Mouse (Mus musculus) embryonic facial prominence, embryonic 10.5 days (tissue): ENCODE measurements around the gene Ffar3. TPM values are rescaled to one million over a fixed set of nuclear protein-coding genes. Genes with fewer than 3 reads are reported as not detected.

Source experiments
- DNase-seq: peaks from one replicate; pipeline ENCODE4 v3.0.0-alpha.2; 2017; ENCODE audit warnings: low spot score
- H3K27ac ChIP-seq: fragments of 300-500 bp; sonication (generic); replicated peaks from 2 replicates; pipeline ENCODE4 v1.5.1; 2016; ENCODE audit warnings: mild to moderate bottlenecking
- H3K27me3 ChIP-seq: fragments of 300-500 bp; sonication (generic); replicated peaks from 2 replicates; pipeline ENCODE4 v1.6.1; 2016; ENCODE audit warnings: low read depth, mild to moderate bottlenecking; ENCODE audit not compliant: poor library complexity, severe bottlenecking
- H3K36me3 ChIP-seq: fragments of 300-500 bp; sonication (generic); replicated peaks from 2 replicates; pipeline ENCODE4 v1.6.1; 2016; ENCODE audit warnings: mild to moderate bottlenecking, moderate library complexity
- H3K4me1 ChIP-seq: fragments of 300-500 bp; sonication (generic); 2 replicates; pipeline ENCODE4 v1.6.1; 2016
- H3K4me3 ChIP-seq: fragments of 300-500 bp; sonication (generic); 2 replicates; pipeline ENCODE4 v1.5.1; 2016; ENCODE audit warnings: mild to moderate bottlenecking, moderate library complexity
- H3K9me3 ChIP-seq: fragments of 300-500 bp; sonication (generic); 2 replicates; pipeline ENCODE4 v1.6.1; 2016; ENCODE audit warnings: mild to moderate bottlenecking
- WGBS: fragments of 180-500 bp; shearing (Covaris S2); methylation state at CpG from one replicate; pipeline ENCODE4 v1.1.7; 2016; 5-methylcytosine and 5-hydroxymethylcytosine counted together
- polyA plus RNA-seq: library from polyadenylated mRNA; unstranded; fragments of >200 nt; fragmentation: Nextera tagmentation; extraction: Ambion mirVana; gene quantifications from 2 replicates; pipeline ENCODE4 v1.2.1, GENCODE M21; 2016

Ffar3 gene
- polyA plus RNA-seq, 1 experiment from 2014 or later: not detected

- Histone ChIP-seq H3K4me1 (no peaks in the 10 kb centered on the region), H3K27ac (no peak overlapping the region), H3K4me3 (peak overlapping the region; percentile 29; the same call in 1 of the 2 replicates), H3K36me3 (no peaks in the 10 kb centered on the region), H3K9me3 (no peaks in the 10 kb centered on the region), H3K27me3 (peaks cover 7% of the 10 kb centered on the region; the same call in 1 of the 2 replicates)
- 28% methylated on average over 15 of the region's 15 CpGs for WGBS
- peak; percentile 75 for DNase-seq
These were observed 17.1 kb upstream of the Ffar3 start for GRCm38 (mm10) chr7:30873083-30873482.

GRCm38 (mm10) chr7:30863386-30863785 is 7.4 kb upstream of the Ffar3 start:
- Histone ChIP-seq H3K27ac (no peak overlapping the region), H3K4me3 (no peak overlapping the region), H3K4me1 (peaks cover 18% of the 10 kb centered on the region), H3K27me3 (peaks cover 10% of the 10 kb centered on the region), H3K36me3 (no peaks in the 10 kb centered on the region), H3K9me3 (no peaks in the 10 kb centered on the region; the same call in 1 of the 2 replicates)
- no peak for DNase-seq
- WGBS: 83% methylated on average over 8 of the region's 8 CpGs

- Histone ChIP-seq H3K27me3 (peaks cover 10% of the 10 kb centered on the region), H3K4me1 (peaks cover 9% of the 10 kb centered on the region; the same call in 1 of the 2 replicates), H3K4me3 (no peak within 1 kb of the TSS), H3K36me3 (no peaks in the 10 kb centered on the region), H3K27ac (no peak within 1 kb of the TSS; the same call in 1 of the 2 replicates), H3K9me3 (no peaks in the 10 kb centered on the region; the same call in 1 of the 2 replicates)
- 87% methylated on average over 12 of the region's 12 CpGs for WGBS
- DNase-seq: no peak
These were observed 5.5 kb upstream of the Ffar3 start, which contains the start of gene Ffar1 for GRCm38 (mm10) chr7:30861464-30861863. TSS of gene Ffar1 (minus strand) at chr7:30861564.

GRCm38 (mm10) chr7:30859635-30860402 is 3.8 kb upstream of the Ffar3 start:
- WGBS: 9% methylated on average over 16 of the region's 16 CpGs
- H3K4me3 ChIP-seq: peak overlapping the region; percentile 46
- no peaks in the 10 kb centered on the region; the same call in 1 of the 2 replicates for H3K9me3 ChIP-seq
- 0 out of 2 replicates have a peak overlapping the region, but pooled peaks have one; percentile 31 for H3K27ac ChIP-seq
- no peaks in the 10 kb centered on the region for H3K36me3 ChIP-seq
- peaks cover 22% of the 10 kb centered on the region for H3K27me3 ChIP-seq
- DNase-seq: peak; percentile 81
- peaks cover 9% of the 10 kb centered on the region; the same call in 1 of the 2 replicates for H3K4me1 ChIP-seq

GRCm38 (mm10) chr7:30859290-30859634 is 3.3 kb upstream of the Ffar3 start:
- Histone ChIP-seq H3K27me3 (peaks cover 26% of the 10 kb centered on the region), H3K36me3 (no peaks in the 10 kb centered on the region), H3K27ac (no peak overlapping the region), H3K4me3 (no peak overlapping the region), H3K4me1 (peaks cover 9% of the 10 kb centered on the region; the same call in 1 of the 2 replicates), H3K9me3 (no peaks in the 10 kb centered on the region; the same call in 1 of the 2 replicates)
- DNase-seq: peak; percentile 81

GRCm38 (mm10) chr7:30857746-30858145 is 1.8 kb upstream of the Ffar3 start:
- no peaks in the 10 kb centered on the region for H3K36me3 ChIP-seq
- H3K4me3 ChIP-seq: no peak overlapping the region
- no peak for DNase-seq
- H3K9me3 ChIP-seq: no peaks in the 10 kb centered on the region; the same call in 1 of the 2 replicates
- no peak overlapping the region for H3K27ac ChIP-seq
- WGBS: 74% methylated on average over 1 of the region's 1 CpGs
- peaks cover 26% of the 10 kb centered on the region for H3K27me3 ChIP-seq
- peaks cover 9% of the 10 kb centered on the region; the same call in 1 of the 2 replicates for H3K4me1 ChIP-seq

- H3K9me3 ChIP-seq: no peaks in the 10 kb centered on the region
- no peak overlapping the region for H3K27ac ChIP-seq
- H3K4me1 ChIP-seq: 0 out of 2 replicates have a peak, but pooled peaks cover 2% of the 10 kb centered on the region
- WGBS: 80% methylated on average over 1 of the region's 1 CpGs
- DNase-seq: no peak
- no peak overlapping the region for H3K4me3 ChIP-seq
- no peaks in the 10 kb centered on the region for H3K36me3 ChIP-seq
- H3K27me3 ChIP-seq: peaks cover 16% of the 10 kb centered on the region; the same call in 1 of the 2 replicates
These were observed 4.6 kb downstream of the Ffar3 start for GRCm38 (mm10) chr7:30851421-30851820.

GRCm38 (mm10) chr7:30847934-30848333 is 8.0 kb downstream of the Ffar3 start:
- WGBS: 87% methylated on average over 6 of the region's 6 CpGs
- H3K4me3 ChIP-seq: no peak overlapping the region

GRCm38 (mm10) chr7:30847386-30847785 is 8.6 kb downstream of the Ffar3 start:
- no peaks in the 10 kb centered on the region for H3K36me3 ChIP-seq
- H3K4me3 ChIP-seq: no peak overlapping the region
- H3K27ac ChIP-seq: no peak overlapping the region
- 85% methylated on average over 5 of the region's 5 CpGs for WGBS
- peaks cover 17% of the 10 kb centered on the region for H3K4me1 ChIP-seq
- no peaks in the 10 kb centered on the region for H3K9me3 ChIP-seq
- no peaks in the 10 kb centered on the region for H3K27me3 ChIP-seq
- DNase-seq: no peak

More at GRCm38 (mm10) chr7:30847934-30848333, 8.0 kb downstream of the Ffar3 start:
- no peak for DNase-seq
- Histone ChIP-seq H3K4me1 (peaks cover 17% of the 10 kb centered on the region), H3K27me3 (no peaks in the 10 kb centered on the region), H3K9me3 (no peaks in the 10 kb centered on the region), H3K36me3 (no peaks in the 10 kb centered on the region), H3K27ac (no peak overlapping the region)

- Histone ChIP-seq H3K36me3 (no peaks in the 10 kb centered on the region), H3K4me1 (peaks cover 17% of the 10 kb centered on the region), H3K9me3 (no peaks in the 10 kb centered on the region), H3K27ac (no peak overlapping the region), H3K27me3 (no peaks in the 10 kb centered on the region), H3K4me3 (no peak overlapping the region)
- 68% methylated on average over 2 of the region's 2 CpGs for WGBS
- no peak for DNase-seq
These were observed 9.4 kb downstream of the Ffar3 start for GRCm38 (mm10) chr7:30846505-30847053.

- no peak overlapping the region for H3K4me3 ChIP-seq
- H3K27ac ChIP-seq: no peak overlapping the region
- H3K27me3 ChIP-seq: no peaks in the 10 kb centered on the region
- no peak for DNase-seq
- 45% methylated on average over 7 of the region's 7 CpGs for WGBS
- no peaks in the 10 kb centered on the region for H3K36me3 ChIP-seq
- no peaks in the 10 kb centered on the region for H3K9me3 ChIP-seq
- peaks cover 17% of the 10 kb centered on the region for H3K4me1 ChIP-seq
These were observed 11.2 kb downstream of the Ffar3 start for GRCm38 (mm10) chr7:30844676-30845297.

- Histone ChIP-seq H3K9me3 (no peaks in the 10 kb centered on the region), H3K4me1 (peaks cover 17% of the 10 kb centered on the region), H3K36me3 (no peaks in the 10 kb centered on the region), H3K27me3 (no peaks in the 10 kb centered on the region), H3K4me3 (no peak overlapping the region), H3K27ac (no peak overlapping the region)
- DNase-seq: no peak
- WGBS: 86% methylated on average over 5 of the region's 5 CpGs
These were observed 13.9 kb downstream of the Ffar3 start for GRCm38 (mm10) chr7:30842092-30842491.
